Mouse (Mus musculus) liver, embryonic 15.5 days (tissue): Measurements from ENCODE around the gene Tbx19. TPM values are rescaled to one million over a fixed set of nuclear protein-coding genes. Genes with fewer than 3 reads are reported as not detected.

Experiments used
- ATAC-seq: fragments of 200-750 bp; cut with Nextera tagmentation; 2 replicates; pipeline ENCODE4 v1.8.0; 2017; ENCODE audit warnings: moderate number of reproducible peaks, mild to moderate bottlenecking, moderate library complexity; ENCODE audit not compliant: insufficient read depth
- H3K27ac ChIP-seq: fragments of 300-500 bp; sonication (generic); replicated peaks from 2 replicates; pipeline ENCODE4 v1.5.1; 2015; ENCODE audit warnings: mild to moderate bottlenecking, inconsistent platforms
- H3K27me3 ChIP-seq: fragments of 300-500 bp; sonication (generic); 2 replicates; pipeline ENCODE4 v1.6.1; 2015; ENCODE audit warnings: mild to moderate bottlenecking, inconsistent platforms
- H3K36me3 ChIP-seq: fragments of 300-500 bp; sonication (generic); replicated peaks from 2 replicates; pipeline ENCODE4 v1.6.1; 2015; ENCODE audit warnings: moderate library complexity, mild to moderate bottlenecking, inconsistent platforms
- H3K4me1 ChIP-seq: fragments of 300-500 bp; sonication (generic); replicated peaks from 2 replicates; pipeline ENCODE4 v1.6.1; 2015; ENCODE audit warnings: inconsistent platforms
- H3K4me2 ChIP-seq: fragments of 300-500 bp; sonication (generic); 2 replicates; pipeline ENCODE4 v1.6.1; 2015; ENCODE audit warnings: moderate library complexity, mild to moderate bottlenecking, inconsistent platforms
- H3K4me3 ChIP-seq: fragments of 300-500 bp; sonication (generic); replicated peaks from 2 replicates; pipeline ENCODE4 v1.5.1; 2015; ENCODE audit warnings: mild to moderate bottlenecking, inconsistent platforms
- H3K9ac ChIP-seq: fragments of 300-500 bp; sonication (generic); 2 replicates; pipeline ENCODE4 v1.6.1; 2015; ENCODE audit warnings: moderate library complexity, mild to moderate bottlenecking, inconsistent platforms
- H3K9me3 ChIP-seq: fragments of 300-500 bp; sonication (generic); replicated peaks from 2 replicates; pipeline ENCODE4 v1.6.1; 2016; ENCODE audit warnings: inconsistent platforms
- WGBS: fragments of 180-500 bp; shearing (Covaris S2); methylation state at CpG from one replicate; pipeline ENCODE4 v1.1.7; 2015; ENCODE audit warnings: mixed read lengths; ENCODE audit not compliant: insufficient replicate concordance; 5-methylcytosine and 5-hydroxymethylcytosine counted together
- polyA plus RNA-seq: library from polyadenylated mRNA; unstranded; fragments of >200 nt; fragmentation: Nextera tagmentation; extraction: Ambion mirVana; gene quantifications from 2 replicates; pipeline ENCODE4 v1.2.1, GENCODE M21; 2015

The Tbx19 gene
- polyA plus RNA-seq, 1 experiment from 2014 or later, result not detected

GRCm38 (mm10) chr1:165140227-165140626, 20.3 kb downstream of the Tbx19 start:
- no peak overlapping the region for H3K27ac ChIP-seq
- 14% methylated on average over 3 of the region's 3 CpGs for WGBS
- H3K9ac ChIP-seq, result no peak overlapping the region
- no peaks in the 10 kb centered on the region; the same call in 1 of the 2 replicates for H3K27me3 ChIP-seq
- H3K4me3 ChIP-seq, result no peak overlapping the region
- H3K9me3 ChIP-seq, result no peaks in the 10 kb centered on the region
- H3K4me1 ChIP-seq, result no peaks in the 10 kb centered on the region
- H3K4me2 ChIP-seq, result no peak overlapping the region
- no peaks in the 10 kb centered on the region for H3K36me3 ChIP-seq
- ATAC-seq, result no peak

- H3K4me1 ChIP-seq, result peaks cover 6% of the 10 kb centered on the region
- H3K27ac ChIP-seq, result no peak overlapping the region
- H3K4me2 ChIP-seq, result no peak overlapping the region
- WGBS, result 25% methylated on average over 2 of the region's 2 CpGs
- no peaks in the 10 kb centered on the region for H3K36me3 ChIP-seq
- no peak for ATAC-seq
- H3K9me3 ChIP-seq, result no peaks in the 10 kb centered on the region
- no peak overlapping the region for H3K4me3 ChIP-seq
- H3K9ac ChIP-seq, result no peak overlapping the region
- no peaks in the 10 kb centered on the region; the same call in 1 of the 2 replicates for H3K27me3 ChIP-seq
Measured at GRCm38 (mm10) chr1:165133858-165134257, 26.7 kb downstream of the Tbx19 start.

GRCm38 (mm10) chr1:165133279-165133678, 27.3 kb downstream of the Tbx19 start:
- Histone ChIP-seq H3K4me1 (peaks cover 6% of the 10 kb centered on the region), H3K27me3 (no peaks in the 10 kb centered on the region; the same call in 1 of the 2 replicates), H3K9me3 (no peaks in the 10 kb centered on the region), H3K4me2 (no peak overlapping the region), H3K4me3 (no peak overlapping the region), H3K9ac (no peak overlapping the region), H3K27ac (no peak overlapping the region), H3K36me3 (no peaks in the 10 kb centered on the region)
- ATAC-seq, result no peak
- 54% methylated on average over 5 of the region's 5 CpGs for WGBS

- Histone ChIP-seq H3K4me1 (peaks cover 6% of the 10 kb centered on the region), H3K27ac (no peak overlapping the region), H3K4me2 (peak overlapping the region; percentile 32; the same call in 1 of the 2 replicates), H3K4me3 (no peak overlapping the region), H3K36me3 (no peaks in the 10 kb centered on the region), H3K27me3 (no peaks in the 10 kb centered on the region; the same call in 1 of the 2 replicates), H3K9me3 (no peaks in the 10 kb centered on the region), H3K9ac (no peak overlapping the region)
- 43% methylated on average over 14 of the region's 14 CpGs for WGBS
- peak; percentile 63 for ATAC-seq
Measured at GRCm38 (mm10) chr1:165132187-165132877, 28.2 kb downstream of the Tbx19 start.

- 57% methylated on average over 5 of the region's 5 CpGs for WGBS
- Histone ChIP-seq H3K4me2 (no peak overlapping the region), H3K27me3 (no peaks in the 10 kb centered on the region), H3K27ac (no peak overlapping the region), H3K4me3 (no peak overlapping the region), H3K9ac (no peak overlapping the region), H3K36me3 (no peaks in the 10 kb centered on the region), H3K9me3 (no peaks in the 10 kb centered on the region), H3K4me1 (peaks cover 6% of the 10 kb centered on the region)
- no peak for ATAC-seq
Measured at GRCm38 (mm10) chr1:165129573-165129972, 31.0 kb downstream of the Tbx19 start.

- no peak overlapping the region for H3K27ac ChIP-seq
- WGBS, result 64% methylated on average over 7 of the region's 7 CpGs
- no peak overlapping the region for H3K9ac ChIP-seq
- H3K4me2 ChIP-seq, result no peak overlapping the region
- no peaks in the 10 kb centered on the region for H3K9me3 ChIP-seq
- peaks cover 35% of the 10 kb centered on the region for H3K27me3 ChIP-seq
- 0 out of 2 replicates have a peak, but pooled peaks cover 5% of the 10 kb centered on the region for H3K4me1 ChIP-seq
- H3K4me3 ChIP-seq, result no peak overlapping the region
- ATAC-seq, result no peak
- no peaks in the 10 kb centered on the region for H3K36me3 ChIP-seq
Measured at GRCm38 (mm10) chr1:165121096-165121495, 39.5 kb downstream of the Tbx19 start.

GRCm38 (mm10) chr1:165120349-165120898, 40.1 kb downstream of the Tbx19 start:
- peak; percentile 36; the same call in 1 of the 2 replicates for ATAC-seq
- no peak overlapping the region for H3K9ac ChIP-seq
- H3K27me3 ChIP-seq, result peaks cover 35% of the 10 kb centered on the region
- no peaks in the 10 kb centered on the region for H3K9me3 ChIP-seq
- H3K4me1 ChIP-seq, result peaks cover 7% of the 10 kb centered on the region
- H3K36me3 ChIP-seq, result no peaks in the 10 kb centered on the region
- no peak overlapping the region for H3K4me3 ChIP-seq
- 0 out of 2 replicates have a peak overlapping the region, but pooled peaks have one; percentile 24 for H3K4me2 ChIP-seq
- H3K27ac ChIP-seq, result no peak overlapping the region
- 17% methylated on average over 21 of the region's 21 CpGs for WGBS

GRCm38 (mm10) chr1:165119760-165120159, 40.8 kb downstream of the Tbx19 start:
- ATAC-seq, result no peak
- H3K36me3 ChIP-seq, result no peaks in the 10 kb centered on the region
- H3K4me2 ChIP-seq, result no peak overlapping the region
- peaks cover 14% of the 10 kb centered on the region for H3K4me1 ChIP-seq
- no peak overlapping the region for H3K9ac ChIP-seq
- 31% methylated on average over 9 of the region's 9 CpGs for WGBS
- H3K27ac ChIP-seq, result no peak overlapping the region
- peaks cover 35% of the 10 kb centered on the region for H3K27me3 ChIP-seq
- H3K4me3 ChIP-seq, result no peak overlapping the region
- no peaks in the 10 kb centered on the region for H3K9me3 ChIP-seq

- no peaks in the 10 kb centered on the region for H3K36me3 ChIP-seq
- H3K9me3 ChIP-seq, result no peaks in the 10 kb centered on the region
- 61% methylated on average over 15 of the region's 15 CpGs for WGBS
- no peak overlapping the region for H3K4me2 ChIP-seq
- no peak overlapping the region for H3K27ac ChIP-seq
- peaks cover 20% of the 10 kb centered on the region for H3K4me1 ChIP-seq
- H3K27me3 ChIP-seq, result peaks cover 33% of the 10 kb centered on the region
- no peak overlapping the region for H3K9ac ChIP-seq
- no peak overlapping the region for H3K4me3 ChIP-seq
- no peak for ATAC-seq
Measured at GRCm38 (mm10) chr1:165119011-165119726, 41.4 kb downstream of the Tbx19 start.

GRCm38 (mm10) chr1:165114460-165115175, 46.0 kb downstream of the Tbx19 start:
- Histone ChIP-seq H3K36me3 (no peaks in the 10 kb centered on the region), H3K27ac (peak overlapping the region; percentile 43), H3K4me1 (peaks cover 40% of the 10 kb centered on the region), H3K4me2 (peak overlapping the region; percentile 54), H3K27me3 (peaks cover 24% of the 10 kb centered on the region), H3K9ac (peak overlapping the region; percentile 2; the same call in 1 of the 2 replicates), H3K4me3 (peak overlapping the region; percentile 14; the same call in 1 of the 2 replicates), H3K9me3 (no peaks in the 10 kb centered on the region)
- peak; percentile 89 for ATAC-seq
- 16% methylated on average over 17 of the region's 17 CpGs for WGBS
